Mouse (Mus musculus) liver, embryonic 16.5 days (tissue): ENCODE results near the gene Olfr62. TPM values are rescaled to one million over a fixed set of nuclear protein-coding genes. Genes with fewer than 3 reads are reported as not detected.

Experiments
- ATAC-seq: fragments of 200-750 bp; cut with Nextera tagmentation; 2 replicates; pipeline ENCODE4 v1.8.0; 2017; ENCODE audit warnings: low read depth, mild to moderate bottlenecking, moderate number of reproducible peaks, moderate library complexity
- H3K27ac ChIP-seq: fragments of 300-500 bp; sonication (generic); 2 replicates; pipeline ENCODE4 v1.5.1; 2014; ENCODE audit warnings: mild to moderate bottlenecking, low read length
- H3K27me3 ChIP-seq: fragments of 300-500 bp; sonication (generic); 2 replicates; pipeline ENCODE4 v1.6.1; 2014; ENCODE audit warnings: low read depth, low read length, mixed read lengths; ENCODE audit not compliant: control insufficient read depth, insufficient read depth
- H3K36me3 ChIP-seq: fragments of 300-500 bp; sonication (generic); 2 replicates; pipeline ENCODE4 v1.6.1; 2014; ENCODE audit warnings: mild to moderate bottlenecking; ENCODE audit not compliant: control insufficient read depth, insufficient read depth
- H3K4me1 ChIP-seq: fragments of 300-500 bp; sonication (generic); 2 replicates; pipeline ENCODE4 v1.6.1; 2014; ENCODE audit warnings: low read depth, low read length, mixed read lengths; ENCODE audit not compliant: control insufficient read depth
- H3K4me2 ChIP-seq: fragments of 300-500 bp; sonication (generic); 2 replicates; pipeline ENCODE4 v1.6.1; 2014; ENCODE audit warnings: low read depth, low read length, mixed read lengths
- H3K4me3 ChIP-seq: fragments of 300-500 bp; sonication (generic); 2 replicates; pipeline ENCODE4 v1.5.1; 2014; ENCODE audit warnings: low read depth, mild to moderate bottlenecking, low read length
- H3K9ac ChIP-seq: fragments of 300-500 bp; sonication (generic); 2 replicates; pipeline ENCODE4 v1.6.1; 2014; ENCODE audit warnings: low read depth, low read length
- H3K9me3 ChIP-seq: fragments of 300-500 bp; sonication (generic); replicated peaks from 2 replicates; pipeline ENCODE4 v1.6.1; 2016; ENCODE audit warnings: low read length; ENCODE audit not compliant: control insufficient read depth
- WGBS: fragments of 180-500 bp; shearing (Covaris S2); extraction: QIAGEN DNeasy Blood & Tissue Kit; methylation state at CpG from one replicate; pipeline ENCODE4 v1.1.7; 2014; ENCODE audit not compliant: insufficient replicate concordance; 5-methylcytosine and 5-hydroxymethylcytosine counted together
- polyA plus RNA-seq: library from polyadenylated mRNA; unstranded; fragments of >200 nt; fragmentation: Nextera tagmentation; extraction: Ambion mirVana; gene quantifications from 2 replicates; pipeline ENCODE4 v1.2.1, GENCODE M21; 2015

Olfr62 gene
- polyA plus RNA-seq, 1 experiment from 2014 or later: not detected

DNA sequence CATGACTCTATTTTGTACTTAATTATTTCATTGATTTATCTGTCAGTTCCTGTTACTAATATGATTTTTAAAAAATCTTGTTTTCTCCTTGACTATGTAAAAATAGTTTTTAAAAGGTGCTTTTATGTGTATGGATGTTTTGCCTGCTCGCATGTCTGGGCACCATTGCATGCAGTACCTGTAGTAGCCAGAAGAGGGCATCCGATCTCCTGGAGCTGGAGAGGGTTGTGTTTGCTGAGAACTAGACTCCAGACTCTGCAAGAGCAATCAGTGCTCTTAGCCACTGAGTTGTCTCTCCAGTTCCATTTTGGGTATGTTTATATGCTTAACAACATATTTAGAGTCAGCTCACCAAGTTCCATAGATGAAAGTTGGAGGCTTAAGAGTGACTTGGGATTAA is 13.5 kb upstream of the Olfr62 start:
- 4% methylated on average over 2 of the region's 2 CpGs for WGBS
- H3K36me3 ChIP-seq: no peaks in the 10 kb centered on the region
- no peak overlapping the region for H3K4me2 ChIP-seq
- no peak for ATAC-seq
- H3K9ac ChIP-seq: no peak overlapping the region
- H3K27me3 ChIP-seq: no peaks in the 10 kb centered on the region
- no peak overlapping the region for H3K4me3 ChIP-seq
- H3K27ac ChIP-seq: no peak overlapping the region
- H3K4me1 ChIP-seq: no peaks in the 10 kb centered on the region
- H3K9me3 ChIP-seq: no peaks in the 10 kb centered on the region

DNA sequence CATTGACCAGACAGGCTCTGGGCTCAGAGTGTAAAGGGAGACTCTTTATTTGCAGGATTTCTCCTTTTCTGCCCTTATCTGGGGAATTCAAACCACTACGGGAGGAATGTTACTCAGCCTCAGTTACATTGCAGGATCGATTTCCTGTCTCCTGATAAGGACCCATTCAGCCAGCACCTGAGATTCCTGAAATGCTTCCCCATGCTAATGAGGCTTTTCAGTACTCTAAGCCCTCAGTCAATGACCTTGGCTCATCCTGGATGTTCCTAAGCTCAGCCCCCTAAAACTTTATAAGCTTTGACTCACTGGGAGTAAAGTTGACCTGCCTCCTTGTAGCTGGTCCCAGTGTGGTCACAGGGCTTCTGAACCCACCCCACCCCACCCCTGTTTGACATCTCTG is 28.3 kb downstream of the Olfr62 start:
- 22% methylated on average over 2 of the region's 2 CpGs for WGBS
- Histone ChIP-seq H3K4me1 (no peaks in the 10 kb centered on the region), H3K9ac (no peak overlapping the region), H3K36me3 (no peaks in the 10 kb centered on the region), H3K9me3 (no peaks in the 10 kb centered on the region), H3K27me3 (no peaks in the 10 kb centered on the region), H3K27ac (no peak overlapping the region), H3K4me3 (no peak overlapping the region), H3K4me2 (no peak overlapping the region)
- ATAC-seq: no peak

DNA sequence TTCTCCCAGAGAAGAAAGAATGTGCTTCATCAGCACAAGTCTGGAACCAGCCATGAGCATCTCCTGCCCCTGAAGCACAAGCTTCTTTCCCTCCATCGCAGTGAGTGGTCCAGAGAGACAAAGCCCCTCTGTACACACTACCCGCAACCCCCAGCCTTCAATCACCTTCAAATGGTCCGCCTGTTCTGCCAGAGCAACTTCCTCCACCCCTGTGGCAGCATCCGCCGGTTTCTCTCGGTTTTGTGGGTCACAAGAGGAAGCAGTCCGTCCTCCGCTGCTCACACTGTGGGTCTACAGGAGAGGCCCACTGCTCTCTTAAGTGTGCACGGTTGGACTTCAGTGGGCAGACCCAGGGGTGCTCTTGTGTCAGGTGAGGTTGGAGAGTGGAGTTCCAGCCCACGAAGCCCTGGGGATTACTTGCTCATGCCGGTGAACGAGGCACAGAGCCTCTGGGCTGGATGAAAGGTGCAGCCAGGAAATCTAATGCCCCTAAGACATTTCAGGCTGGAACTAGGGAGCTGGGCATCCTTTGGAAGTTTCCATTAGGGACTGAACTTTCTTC is 33.7 kb downstream of the Olfr62 start, which contains the start of gene Olfr1342:
Olfr1342 (minus strand) TSS at position 345 of the 562 bp plus-strand sequence.
- no peak for ATAC-seq
- 19% methylated on average over 12 of the region's 12 CpGs for WGBS
- H3K4me1 ChIP-seq: no peaks in the 10 kb centered on the region

DNA sequence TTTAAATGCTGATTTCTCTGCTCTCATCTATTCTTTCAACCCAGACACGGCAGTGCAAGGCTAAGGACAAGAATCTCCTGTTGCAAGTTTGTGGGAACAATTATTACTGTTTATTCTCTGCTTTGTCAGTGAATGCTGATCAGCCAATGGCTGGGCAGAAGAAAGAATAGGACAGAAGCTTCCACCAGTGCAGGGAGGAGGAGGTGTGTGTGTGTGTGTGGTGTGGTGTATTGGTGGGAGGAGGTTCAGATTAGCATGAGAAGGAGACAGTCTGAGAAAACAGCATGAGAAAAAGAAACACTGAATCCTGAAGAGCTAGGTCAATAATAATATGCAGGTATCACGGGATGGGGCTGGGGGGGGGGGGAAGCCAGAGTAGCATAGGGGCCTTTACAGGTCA is 35.1 kb downstream of the Olfr62 start:
- no peaks in the 10 kb centered on the region for H3K27me3 ChIP-seq
- no peak overlapping the region for H3K4me2 ChIP-seq
- no peak for ATAC-seq
- H3K27ac ChIP-seq: no peak overlapping the region
- H3K4me3 ChIP-seq: no peak overlapping the region
- 51% methylated on average over 2 of the region's 2 CpGs for WGBS
- H3K9me3 ChIP-seq: no peaks in the 10 kb centered on the region
- no peak overlapping the region for H3K9ac ChIP-seq
- H3K36me3 ChIP-seq: no peaks in the 10 kb centered on the region
- no peaks in the 10 kb centered on the region for H3K4me1 ChIP-seq

More for the DNA sequence above, 33.7 kb downstream of the Olfr62 start, which contains the start of gene Olfr1342:
- H3K4me2 ChIP-seq: no peak within 1 kb of the TSS
- no peaks in the 10 kb centered on the region for H3K27me3 ChIP-seq
- H3K9ac ChIP-seq: no peak within 1 kb of the TSS
- H3K9me3 ChIP-seq: no peaks in the 10 kb centered on the region
- no peak within 1 kb of the TSS for H3K27ac ChIP-seq
- no peaks in the 10 kb centered on the region for H3K36me3 ChIP-seq
- H3K4me3 ChIP-seq: no peak within 1 kb of the TSS

DNA sequence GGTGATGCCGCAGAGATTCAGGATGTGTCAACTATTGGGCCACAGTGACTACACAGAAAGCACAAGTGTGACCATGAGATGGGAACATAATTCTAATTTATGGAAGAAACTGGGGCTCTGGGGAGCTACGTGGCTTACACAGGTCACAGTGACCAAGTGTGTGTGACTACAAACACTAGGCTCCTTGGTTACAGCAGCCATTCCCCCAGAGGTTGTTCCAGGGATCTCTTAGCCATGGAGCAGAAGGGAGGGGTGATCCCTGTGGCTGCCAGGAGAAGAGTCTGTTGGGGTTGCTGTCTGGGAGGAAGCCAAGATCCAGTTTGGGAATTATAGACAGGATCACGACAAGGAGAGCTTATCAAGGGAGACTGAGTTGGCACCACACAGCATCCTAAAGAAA is 44.5 kb downstream of the Olfr62 start, which contains the start of gene Olfr1341:
Olfr1341 (plus strand) TSS at position 301 of the 400 bp plus-strand sequence.
- Histone ChIP-seq H3K36me3 (no peaks in the 10 kb centered on the region), H3K4me3 (no peak within 1 kb of the TSS), H3K9ac (no peak within 1 kb of the TSS), H3K27ac (no peak within 1 kb of the TSS), H3K4me2 (no peak within 1 kb of the TSS), H3K4me1 (no peaks in the 10 kb centered on the region), H3K27me3 (no peaks in the 10 kb centered on the region), H3K9me3 (no peaks in the 10 kb centered on the region)
- ATAC-seq: no peak
- 48% methylated on average over 3 of the region's 3 CpGs for WGBS

DNA sequence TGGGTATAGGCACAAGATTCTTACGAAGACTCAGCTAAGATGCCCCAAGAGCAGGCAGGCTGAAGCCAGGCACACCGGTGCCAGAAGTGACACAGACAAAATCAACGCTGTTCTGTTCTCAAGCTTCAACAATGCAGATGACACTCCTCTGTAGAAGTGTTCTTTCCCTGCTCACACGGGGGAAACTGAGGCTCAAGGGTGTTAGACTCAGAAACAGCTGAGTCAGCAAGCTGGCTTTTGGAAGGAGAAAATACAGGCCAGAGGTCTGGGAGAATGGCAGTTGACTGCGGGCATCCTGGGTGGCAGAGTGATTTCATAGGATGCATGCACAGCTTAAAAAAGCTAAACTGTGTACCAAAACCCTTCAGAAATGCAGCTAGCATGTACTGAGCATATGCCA is 49.3 kb downstream of the Olfr62 start:
- no peak overlapping the region for H3K9ac ChIP-seq
- H3K27ac ChIP-seq: no peak overlapping the region
- no peak for ATAC-seq
- no peaks in the 10 kb centered on the region for H3K4me1 ChIP-seq
- H3K9me3 ChIP-seq: no peaks in the 10 kb centered on the region
- WGBS: 64% methylated on average over 5 of the region's 5 CpGs
- H3K36me3 ChIP-seq: no peaks in the 10 kb centered on the region
- no peaks in the 10 kb centered on the region for H3K27me3 ChIP-seq
- no peak overlapping the region for H3K4me3 ChIP-seq
- no peak overlapping the region for H3K4me2 ChIP-seq

DNA sequence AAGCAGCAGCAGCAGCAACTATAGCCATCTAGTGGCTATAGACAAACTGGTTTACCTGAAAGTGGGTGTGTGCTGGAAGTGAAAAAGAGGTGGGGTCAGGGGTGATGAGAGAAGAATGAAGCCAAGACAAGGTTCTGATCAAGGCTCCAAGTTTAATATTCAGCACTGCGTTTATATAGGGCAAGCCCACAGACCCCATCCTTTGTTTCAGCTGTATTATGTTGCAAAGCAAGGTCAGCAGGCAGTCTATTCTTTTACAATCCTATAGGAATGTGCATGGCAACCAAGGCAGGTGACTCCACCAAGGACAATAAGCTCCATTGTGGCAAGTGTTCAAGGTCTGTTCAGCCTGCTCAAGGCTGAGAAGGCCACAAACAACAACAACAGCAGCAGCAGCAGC is 52.9 kb downstream of the Olfr62 start:
- H3K4me3 ChIP-seq: no peak overlapping the region
- no peak for ATAC-seq
- H3K36me3 ChIP-seq: no peaks in the 10 kb centered on the region
- H3K9ac ChIP-seq: no peak overlapping the region
- no peak overlapping the region for H3K27ac ChIP-seq
- no peak overlapping the region for H3K4me2 ChIP-seq
- no peaks in the 10 kb centered on the region for H3K9me3 ChIP-seq
- WGBS: 59% methylated on average over 1 of the region's 1 CpGs
- no peaks in the 10 kb centered on the region for H3K27me3 ChIP-seq
- H3K4me1 ChIP-seq: no peaks in the 10 kb centered on the region

Other genes starting within 250 kb of the Olfr62 start
- gene Szt2, start 249.7 kb upstream of the Olfr62 start, polyA plus RNA-seq: 2.1 and 3.1 TPM in 2 replicates
- gene Med8, start 249.6 kb upstream of the Olfr62 start, polyA plus RNA-seq: 60.9 and 64.3 TPM in 2 replicates
- gene Elovl1, start 230.9 kb upstream of the Olfr62 start, polyA plus RNA-seq: 79.5 and 85.1 TPM in 2 replicates
- 149 and 164 TPM in 2 replicates for gene Cdc20, start 221.6 kb upstream of the Olfr62 start, polyA plus RNA-seq
- 6.1 and 7.3 TPM in 2 replicates for gene Mpl, start 201.4 kb upstream of the Olfr62 start, polyA plus RNA-seq
- 7.3 and 7.9 TPM in 2 replicates for gene Tie1, start 168.9 kb upstream of the Olfr62 start, polyA plus RNA-seq
- 6.3 and 8.8 TPM in 2 replicates for gene 2610528J11Rik, start 132.0 kb upstream of the Olfr62 start, polyA plus RNA-seq
- gene Tmem125, start 114.9 kb upstream of the Olfr62 start, polyA plus RNA-seq: 2.7 and 3.2 TPM in 2 replicates
- gene Cfap57, start 38.2 kb upstream of the Olfr62 start, polyA plus RNA-seq: 0.74 and 0.91 TPM in 2 replicates
- gene Ebna1bp2, start 38.2 kb upstream of the Olfr62 start, polyA plus RNA-seq: 55.9 and 58.3 TPM in 2 replicates
- not detected in 2 replicates for gene Olfr1342, start 33.8 kb downstream of the Olfr62 start, polyA plus RNA-seq
- not detected in 2 replicates for gene Olfr1341, start 44.6 kb downstream of the Olfr62 start, polyA plus RNA-seq
- not detected in 2 replicates for gene Olfr1340, start 61.2 kb downstream of the Olfr62 start, polyA plus RNA-seq
- not detected in 2 replicates for gene Olfr1339, start 73.2 kb downstream of the Olfr62 start, polyA plus RNA-seq
- not detected in 2 replicates for gene Olfr1338, start 99.8 kb downstream of the Olfr62 start, polyA plus RNA-seq
- not detected in 2 replicates for gene Olfr1337, start 123.6 kb downstream of the Olfr62 start, polyA plus RNA-seq
- not detected in 2 replicates for gene Olfr1335, start 151.0 kb downstream of the Olfr62 start, polyA plus RNA-seq
- not detected in 2 replicates for gene Olfr1333, start 177.3 kb downstream of the Olfr62 start, polyA plus RNA-seq
- not detected in 2 replicates for gene Olfr1331, start 205.7 kb downstream of the Olfr62 start, polyA plus RNA-seq
- 0.04 TPM in 1 of 2 replicates, not detected in the other for gene Olfr1330, start 229.6 kb downstream of the Olfr62 start, polyA plus RNA-seq